Mouse (Mus musculus) intestine, embryonic 15.5 days (tissue): Measurements from ENCODE around the gene Fbln2. TPM values are rescaled to one million over a fixed set of nuclear protein-coding genes. Genes with fewer than 3 reads are reported as not detected.
"Not testable (repeated sequence)": the region's sequence is repeated elsewhere in the genome, so short reads cannot be mapped to it uniquely, and the experiment has no call there.

Experiments used
- ATAC-seq: fragments of 200-750 bp; cut with Nextera tagmentation; 2 replicates; pipeline ENCODE4 v1.8.0; 2017; ENCODE audit warnings: moderate TSS enrichment, moderate library complexity
- H3K27ac ChIP-seq: fragments of 300-500 bp; sonication (generic); 2 replicates; pipeline ENCODE4 v1.5.1; 2015; ENCODE audit warnings: mild to moderate bottlenecking, inconsistent platforms
- H3K27me3 ChIP-seq: fragments of 300-500 bp; sonication (generic); replicated peaks from 2 replicates; pipeline ENCODE4 v1.6.1; 2015; ENCODE audit warnings: inconsistent platforms
- H3K36me3 ChIP-seq: fragments of 300-500 bp; sonication (generic); 2 replicates; pipeline ENCODE4 v1.6.1; 2015; ENCODE audit warnings: inconsistent platforms
- H3K4me1 ChIP-seq: fragments of 300-500 bp; sonication (generic); replicated peaks from 2 replicates; pipeline ENCODE4 v1.6.1; 2015; ENCODE audit warnings: inconsistent platforms
- H3K4me2 ChIP-seq: fragments of 300-500 bp; sonication (generic); replicated peaks from 2 replicates; pipeline ENCODE4 v1.6.1; 2015; ENCODE audit warnings: mild to moderate bottlenecking, inconsistent platforms
- H3K4me3 ChIP-seq: fragments of 300-500 bp; sonication (generic); replicated peaks from 2 replicates; pipeline ENCODE4 v1.5.1; 2015; ENCODE audit warnings: inconsistent platforms
- H3K9ac ChIP-seq: fragments of 300-500 bp; sonication (generic); 2 replicates; pipeline ENCODE4 v1.6.1; 2015; ENCODE audit warnings: inconsistent platforms
- H3K9me3 ChIP-seq: fragments of 300-500 bp; sonication (generic); 2 replicates; pipeline ENCODE4 v1.6.1; 2016; ENCODE audit warnings: inconsistent platforms
- WGBS: fragments of 180-500 bp; shearing (Covaris S2); methylation state at CpG from one replicate; pipeline ENCODE4 v1.1.7; 2015; 5-methylcytosine and 5-hydroxymethylcytosine counted together
- polyA plus RNA-seq: library from polyadenylated mRNA; unstranded; fragments of >200 nt; fragmentation: Nextera tagmentation; extraction: Ambion mirVana; gene quantifications from 2 replicates; pipeline ENCODE4 v1.2.1, GENCODE M21; 2015

The Fbln2 gene
- 51.8 and 56.9 TPM in 2 replicates for polyA plus RNA-seq

DNA sequence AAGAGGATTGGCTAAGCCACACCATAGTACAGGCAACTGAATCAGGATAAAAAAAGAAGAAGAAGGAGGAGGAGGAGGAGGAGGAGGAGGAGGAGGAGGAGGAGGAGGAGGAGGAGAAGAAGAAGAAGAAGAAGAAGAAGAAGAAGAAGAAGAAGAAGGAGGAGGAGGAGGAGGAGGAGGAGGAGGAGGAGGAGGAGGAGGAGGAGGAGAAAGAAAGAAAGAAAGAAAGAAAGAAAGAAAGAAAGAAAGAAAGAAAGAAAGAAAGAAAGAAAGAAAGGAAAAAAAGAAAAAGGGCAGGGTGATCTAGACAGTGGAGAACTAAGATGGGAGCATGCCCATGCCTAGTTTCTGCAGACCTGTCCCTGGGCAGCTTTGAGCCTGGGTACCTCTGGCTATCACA, at the start of gene Fbln2:
Gene Fbln2, plus strand, starts transcription at position 301 of the 400 bp plus-strand sequence.
- H3K27me3 ChIP-seq = peaks cover 19% of the 10 kb centered on the region
- H3K4me2 ChIP-seq = peak within 1 kb of the TSS; percentile 72
- peak; percentile 10; the same call in 1 of the 2 replicates for ATAC-seq
- H3K36me3 ChIP-seq, H3K9me3 ChIP-seq, H3K27ac ChIP-seq: not testable (repeated sequence)
- peak within 1 kb of the TSS; percentile 26; the same call in 1 of the 2 replicates for H3K9ac ChIP-seq
- peaks cover 10% of the 10 kb centered on the region for H3K4me1 ChIP-seq
- peak within 1 kb of the TSS; percentile 34 for H3K4me3 ChIP-seq

DNA sequence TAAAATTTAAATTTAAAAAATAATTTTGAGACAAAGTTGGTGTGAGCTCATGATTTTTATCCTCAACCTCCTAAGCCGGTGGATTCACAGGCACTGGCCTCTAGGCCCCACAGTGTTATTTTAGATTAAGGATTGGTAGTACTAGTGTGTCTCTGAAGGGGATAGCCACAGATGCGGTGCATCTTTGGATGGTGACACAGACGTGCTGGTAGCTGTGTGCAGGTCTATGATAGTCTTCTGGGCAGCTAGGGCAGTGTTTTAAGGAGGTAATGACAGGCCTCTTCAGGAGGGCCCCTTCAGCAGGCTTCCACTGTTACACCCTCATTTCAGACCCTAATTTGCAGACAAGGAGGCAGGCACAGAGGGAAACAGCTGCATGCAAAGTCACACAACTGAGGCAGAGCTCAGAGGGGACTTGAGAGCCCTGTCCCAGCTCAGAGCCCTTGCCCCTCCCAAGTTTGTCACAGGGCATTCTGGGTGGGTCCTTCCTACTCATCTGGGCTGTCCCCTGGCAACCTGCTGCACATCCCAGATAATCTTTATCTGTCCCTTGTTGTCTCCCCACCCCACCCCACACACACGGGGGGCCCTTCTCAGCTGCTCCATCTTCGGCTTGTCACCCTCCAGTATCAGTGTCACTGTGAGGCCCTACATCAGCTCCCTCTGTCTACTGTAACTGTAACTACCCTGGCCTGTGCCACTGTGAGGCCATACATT, 48.9 kb upstream of the Fbln2 start:
- H3K9ac ChIP-seq = no peak overlapping the region
- H3K4me1 ChIP-seq = peaks cover 8% of the 10 kb centered on the region; the same call in 1 of the 2 replicates
- no peak overlapping the region for H3K4me3 ChIP-seq
- H3K27ac ChIP-seq = no peak overlapping the region
- peak; percentile 62; the same call in 1 of the 2 replicates for ATAC-seq
- no peaks in the 10 kb centered on the region for H3K9me3 ChIP-seq
- no peaks in the 10 kb centered on the region for H3K27me3 ChIP-seq
- H3K4me2 ChIP-seq = no peak overlapping the region
- WGBS = 75% methylated on average over 5 of the region's 5 CpGs
- H3K36me3 ChIP-seq = no peaks in the 10 kb centered on the region

DNA sequence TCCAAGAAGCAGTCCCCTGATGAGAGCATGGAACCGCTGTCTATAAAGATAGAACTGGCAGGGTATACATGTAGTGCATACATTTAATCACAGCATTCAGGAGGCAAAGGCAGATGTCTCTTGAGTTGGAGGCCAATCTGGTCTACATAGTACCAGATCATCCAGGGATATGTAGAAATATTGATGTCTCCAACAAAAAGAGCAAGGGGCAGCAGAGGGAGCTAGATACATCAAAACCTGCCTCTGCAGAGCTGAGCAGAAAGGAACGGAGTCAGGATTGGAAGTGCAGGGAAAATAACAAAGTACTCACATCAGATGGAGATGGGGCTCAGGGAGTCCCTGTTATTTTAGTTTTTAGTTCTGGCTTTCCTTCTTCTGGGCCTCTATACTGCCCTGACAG, 47.7 kb upstream of the Fbln2 start:
- Histone ChIP-seq H3K27ac (no peak overlapping the region), H3K9ac (no peak overlapping the region), H3K4me3 (no peak overlapping the region), H3K9me3 (no peaks in the 10 kb centered on the region), H3K4me2 (no peak overlapping the region), H3K4me1 (peaks cover 4% of the 10 kb centered on the region; the same call in 1 of the 2 replicates), H3K27me3 (no peaks in the 10 kb centered on the region), H3K36me3 (no peaks in the 10 kb centered on the region)
- WGBS = 75% methylated on average over 2 of the region's 2 CpGs
- no peak for ATAC-seq

- H3K9ac ChIP-seq = no peak overlapping the region
- H3K27ac ChIP-seq = no peak overlapping the region
- no peaks in the 10 kb centered on the region for H3K27me3 ChIP-seq
- H3K4me2 ChIP-seq = no peak overlapping the region
- ATAC-seq = no peak
- no peaks in the 10 kb centered on the region for H3K36me3 ChIP-seq
- H3K4me1 ChIP-seq = peaks cover 4% of the 10 kb centered on the region; the same call in 1 of the 2 replicates
- H3K9me3 ChIP-seq = no peaks in the 10 kb centered on the region
- H3K4me3 ChIP-seq = no peak overlapping the region
- 28% methylated on average over 3 of the region's 3 CpGs for WGBS
Observed at GRCm38 (mm10) chr6:91165210-91165609, 47.0 kb upstream of the Fbln2 start.

DNA sequence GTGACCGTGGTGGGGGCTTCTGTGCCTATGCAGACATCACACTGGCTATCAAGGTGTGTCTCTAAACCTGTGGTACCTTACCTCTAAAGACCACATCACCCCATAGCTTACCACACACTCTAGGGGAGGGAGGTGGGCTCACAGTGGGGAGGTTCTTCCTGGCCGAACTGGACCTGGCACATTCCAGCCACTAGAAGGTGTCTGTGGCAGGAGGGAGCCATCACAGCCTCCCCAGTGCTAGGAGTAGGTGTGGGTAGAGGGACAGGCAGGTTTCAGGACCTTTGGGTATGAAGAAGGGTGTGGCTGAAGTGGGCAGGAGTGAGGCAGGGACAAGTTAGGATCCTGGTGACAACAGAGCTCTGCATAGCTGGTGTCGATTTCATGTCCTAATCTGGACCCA, 44.4 kb upstream of the Fbln2 start:
- Histone ChIP-seq H3K9ac (no peak overlapping the region), H3K4me2 (no peak overlapping the region), H3K4me1 (no peaks in the 10 kb centered on the region), H3K9me3 (no peaks in the 10 kb centered on the region), H3K27ac (no peak overlapping the region), H3K4me3 (no peak overlapping the region), H3K27me3 (no peaks in the 10 kb centered on the region), H3K36me3 (no peaks in the 10 kb centered on the region)
- no peak for ATAC-seq
- WGBS = 64% methylated on average over 3 of the region's 3 CpGs

- WGBS = 77% methylated on average over 8 of the region's 8 CpGs
- H3K27me3 ChIP-seq = no peaks in the 10 kb centered on the region
- H3K36me3 ChIP-seq = no peaks in the 10 kb centered on the region
- no peak overlapping the region for H3K27ac ChIP-seq
- no peak for ATAC-seq
- no peaks in the 10 kb centered on the region for H3K9me3 ChIP-seq
- no peak overlapping the region for H3K4me2 ChIP-seq
- no peak overlapping the region for H3K9ac ChIP-seq
- no peak overlapping the region for H3K4me3 ChIP-seq
- no peaks in the 10 kb centered on the region for H3K4me1 ChIP-seq
Observed at GRCm38 (mm10) chr6:91169129-91169528, 43.1 kb upstream of the Fbln2 start.

- Histone ChIP-seq H3K27ac (no peak overlapping the region), H3K36me3 (no peaks in the 10 kb centered on the region), H3K9me3 (no peaks in the 10 kb centered on the region), H3K4me3 (no peak overlapping the region), H3K9ac (no peak overlapping the region), H3K4me2 (no peak overlapping the region), H3K4me1 (no peaks in the 10 kb centered on the region), H3K27me3 (no peaks in the 10 kb centered on the region)
- WGBS = 74% methylated on average over 3 of the region's 3 CpGs
- no peak for ATAC-seq
Observed at GRCm38 (mm10) chr6:91171396-91171895, 40.8 kb upstream of the Fbln2 start.

GRCm38 (mm10) chr6:91172381-91172780, 39.9 kb upstream of the Fbln2 start:
- WGBS = 68% methylated on average over 2 of the region's 2 CpGs

DNA sequence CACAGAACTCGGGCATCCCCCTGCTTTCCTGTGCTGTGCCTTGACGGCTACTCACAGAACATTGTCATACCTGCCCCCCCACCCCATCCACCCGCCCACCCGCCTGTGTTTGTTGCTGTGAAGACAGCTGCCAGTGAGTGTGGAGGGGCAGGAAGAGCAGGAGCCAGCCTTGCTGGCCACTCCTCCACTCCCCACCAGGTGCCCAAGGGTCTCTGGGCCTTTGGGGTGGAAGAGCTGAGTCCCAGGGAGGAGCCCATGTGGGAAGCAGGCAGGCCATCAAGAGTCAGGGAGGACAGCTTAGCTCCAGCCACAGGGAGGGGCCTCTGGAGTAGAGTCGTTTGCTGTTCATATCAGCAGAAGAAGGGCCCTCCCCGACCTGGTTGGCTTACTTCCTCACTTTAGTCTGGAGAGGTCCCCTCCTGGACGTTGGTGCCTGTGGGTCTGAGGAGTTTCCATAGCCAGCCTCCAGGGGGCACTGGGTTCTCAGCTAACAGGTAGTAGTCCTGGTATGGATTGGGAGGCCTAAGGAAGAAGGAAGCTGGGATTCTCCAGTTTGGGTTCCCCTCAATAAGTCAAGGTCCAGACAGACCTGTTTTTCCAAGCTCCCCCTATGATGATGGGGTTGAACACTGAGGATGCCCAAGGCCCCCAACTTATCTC, 38.9 kb upstream of the Fbln2 start:
- H3K9ac ChIP-seq = no peak overlapping the region
- peak; percentile 71 for ATAC-seq
- WGBS = 46% methylated on average over 7 of the region's 7 CpGs
- H3K4me2 ChIP-seq = no peak overlapping the region
- H3K27me3 ChIP-seq = no peaks in the 10 kb centered on the region
- H3K4me1 ChIP-seq = no peaks in the 10 kb centered on the region
- no peaks in the 10 kb centered on the region for H3K9me3 ChIP-seq
- H3K36me3 ChIP-seq = no peaks in the 10 kb centered on the region
- H3K4me3 ChIP-seq = no peak overlapping the region
- H3K27ac ChIP-seq = no peak overlapping the region

More at GRCm38 (mm10) chr6:91172381-91172780, 39.9 kb upstream of the Fbln2 start:
- H3K4me2 ChIP-seq = no peak overlapping the region
- no peaks in the 10 kb centered on the region for H3K27me3 ChIP-seq
- ATAC-seq = no peak
- H3K36me3 ChIP-seq = no peaks in the 10 kb centered on the region
- H3K9ac ChIP-seq = no peak overlapping the region
- H3K4me1 ChIP-seq = no peaks in the 10 kb centered on the region
- H3K9me3 ChIP-seq = no peaks in the 10 kb centered on the region
- no peak overlapping the region for H3K4me3 ChIP-seq
- H3K27ac ChIP-seq = no peak overlapping the region

DNA sequence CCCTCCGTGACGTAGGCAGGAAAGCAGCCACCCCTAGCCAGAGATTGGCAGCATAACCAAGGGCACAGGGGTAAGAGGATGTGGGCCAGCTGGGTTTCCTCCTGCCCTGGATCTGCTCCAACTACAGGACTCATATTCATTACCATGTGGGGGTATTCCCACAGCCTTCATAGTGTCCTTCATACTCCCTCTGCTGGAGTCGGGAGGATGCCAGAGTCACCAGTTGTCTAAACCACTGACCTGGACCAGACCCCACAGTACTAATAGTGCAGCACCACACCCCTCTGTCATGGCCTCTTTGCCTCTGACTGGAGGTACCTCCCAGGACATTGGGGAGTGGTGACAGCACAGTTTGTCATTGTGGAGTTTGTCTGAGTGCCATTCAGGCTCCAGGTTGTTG, 38.0 kb upstream of the Fbln2 start:
- H3K9me3 ChIP-seq = no peaks in the 10 kb centered on the region
- 62% methylated on average over 3 of the region's 3 CpGs for WGBS
- ATAC-seq = peak; percentile 31; the same call in 1 of the 2 replicates
- no peak overlapping the region for H3K4me2 ChIP-seq
- no peak overlapping the region for H3K4me3 ChIP-seq
- no peaks in the 10 kb centered on the region for H3K27me3 ChIP-seq
- H3K36me3 ChIP-seq = no peaks in the 10 kb centered on the region
- H3K27ac ChIP-seq = no peak overlapping the region
- no peak overlapping the region for H3K9ac ChIP-seq
- H3K4me1 ChIP-seq = no peaks in the 10 kb centered on the region

GRCm38 (mm10) chr6:91180767-91181171, 31.5 kb upstream of the Fbln2 start:
- 58% methylated on average over 9 of the region's 9 CpGs for WGBS
- no peak overlapping the region for H3K27ac ChIP-seq
- H3K4me1 ChIP-seq = no peaks in the 10 kb centered on the region
- H3K4me3 ChIP-seq = no peak overlapping the region
- H3K9me3 ChIP-seq = no peaks in the 10 kb centered on the region
- H3K36me3 ChIP-seq = no peaks in the 10 kb centered on the region
- H3K9ac ChIP-seq = no peak overlapping the region
- no peak for ATAC-seq
- H3K27me3 ChIP-seq = no peaks in the 10 kb centered on the region
- H3K4me2 ChIP-seq = no peak overlapping the region

DNA sequence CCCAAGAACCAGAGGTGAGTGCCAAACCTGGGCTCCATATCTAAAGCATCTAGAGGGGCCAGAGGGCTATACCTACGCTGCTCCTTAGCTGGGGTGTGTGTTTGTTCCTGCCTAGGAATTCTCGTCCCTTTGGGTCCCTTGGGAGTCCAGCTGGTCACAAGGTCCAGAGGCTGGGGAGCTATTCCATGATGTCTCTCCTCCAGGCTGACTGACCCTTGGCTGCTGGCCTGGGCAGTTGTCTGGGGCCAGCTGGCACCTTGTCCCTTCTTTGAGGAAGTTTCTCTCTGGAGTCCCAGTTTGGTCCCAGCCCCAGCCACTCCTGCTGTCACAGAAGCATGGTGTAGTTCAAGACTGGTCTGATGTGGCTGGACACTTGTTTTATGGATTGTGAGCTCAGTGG, 30.9 kb upstream of the Fbln2 start:
- Histone ChIP-seq H3K36me3 (no peaks in the 10 kb centered on the region), H3K27ac (no peak overlapping the region), H3K27me3 (no peaks in the 10 kb centered on the region), H3K9me3 (no peaks in the 10 kb centered on the region), H3K4me2 (no peak overlapping the region), H3K4me3 (no peak overlapping the region), H3K9ac (no peak overlapping the region), H3K4me1 (no peaks in the 10 kb centered on the region)
- WGBS = 67% methylated on average over 2 of the region's 2 CpGs
- no peak for ATAC-seq
